Mouse (Mus musculus) brain, embryonic 18.5 days (tissue): ENCODE data around the gene Tlr7.
"Not testable (repeated sequence)": the region's sequence is repeated elsewhere in the genome, so short reads cannot be mapped to it uniquely, and the experiment has no call there.

ENCODE experiments used
- DNase-seq: peaks from one replicate; pipeline ENCODE4 v3.0.0-alpha.2; 2012; ENCODE audit warnings: low read depth, low spot score

Gene Tlr7

GRCm38 (mm10) chrX:167330399-167330798 is at the start of gene Tlr7:
Gene Tlr7 (minus strand): TSS chrX:167330558.
- DNase-seq: no peak

- DNase-seq: no peak
These were observed 49.7 kb upstream of the Tlr7 start for GRCm38 (mm10) chrX:167380073-167380472.

- DNase-seq: not testable (repeated sequence)
These were observed 30.9 kb upstream of the Tlr7 start for GRCm38 (mm10) chrX:167361231-167361630.

- no peak for DNase-seq
These were observed 29.3 kb upstream of the Tlr7 start for GRCm38 (mm10) chrX:167359704-167360103.

- DNase-seq: no peak
These were observed 27.1 kb upstream of the Tlr7 start for GRCm38 (mm10) chrX:167357415-167357814.

- no peak for DNase-seq
These were observed 25.6 kb upstream of the Tlr7 start for GRCm38 (mm10) chrX:167355965-167356364.

GRCm38 (mm10) chrX:167353617-167354016 is 23.3 kb upstream of the Tlr7 start:
- DNase-seq: no peak

- no peak for DNase-seq
These were observed 16.1 kb upstream of the Tlr7 start for GRCm38 (mm10) chrX:167346440-167346839.

GRCm38 (mm10) chrX:167344356-167344755 is 14.0 kb upstream of the Tlr7 start:
- DNase-seq: no peak

- no peak for DNase-seq
These were observed 11.5 kb upstream of the Tlr7 start for GRCm38 (mm10) chrX:167341811-167342210.

GRCm38 (mm10) chrX:167340190-167340589 is 9.8 kb upstream of the Tlr7 start:
- no peak for DNase-seq

- no peak for DNase-seq
These were observed 7.6 kb upstream of the Tlr7 start for GRCm38 (mm10) chrX:167337990-167338389.

- no peak for DNase-seq
These were observed 4.2 kb upstream of the Tlr7 start for GRCm38 (mm10) chrX:167334571-167334970.

GRCm38 (mm10) chrX:167332607-167333006 is 2.2 kb upstream of the Tlr7 start:
- no peak for DNase-seq

- DNase-seq: no peak
These were observed 635 bp upstream of the Tlr7 start for GRCm38 (mm10) chrX:167330993-167331392.

- DNase-seq: no peak
These were observed 738 bp downstream of the Tlr7 start for GRCm38 (mm10) chrX:167329620-167330019.

- DNase-seq: no peak
These were observed 1.3 kb downstream of the Tlr7 start for GRCm38 (mm10) chrX:167329098-167329497.

GRCm38 (mm10) chrX:167328519-167328918 is 1.8 kb downstream of the Tlr7 start:
- DNase-seq: no peak

- DNase-seq: no peak
These were observed 6.6 kb downstream of the Tlr7 start for GRCm38 (mm10) chrX:167323742-167324141.

GRCm38 (mm10) chrX:167321233-167321806 is 9.0 kb downstream of the Tlr7 start:
- DNase-seq: no peak

- no peak for DNase-seq
These were observed 11.4 kb downstream of the Tlr7 start for GRCm38 (mm10) chrX:167318819-167319396.

GRCm38 (mm10) chrX:167315766-167316165 is 14.6 kb downstream of the Tlr7 start:
- no peak for DNase-seq

GRCm38 (mm10) chrX:167315093-167315726 is 15.1 kb downstream of the Tlr7 start:
- DNase-seq: no peak
